Mouse (Mus musculus): ENCODE data around the gene Srbd1. TPM values are rescaled to one million over a fixed set of nuclear protein-coding genes. Genes with fewer than 3 reads are reported as not detected.

Srbd1 gene
- polyA plus RNA-seq, 1 experiment from 2014 or later = 24.2 TPM

DNA sequence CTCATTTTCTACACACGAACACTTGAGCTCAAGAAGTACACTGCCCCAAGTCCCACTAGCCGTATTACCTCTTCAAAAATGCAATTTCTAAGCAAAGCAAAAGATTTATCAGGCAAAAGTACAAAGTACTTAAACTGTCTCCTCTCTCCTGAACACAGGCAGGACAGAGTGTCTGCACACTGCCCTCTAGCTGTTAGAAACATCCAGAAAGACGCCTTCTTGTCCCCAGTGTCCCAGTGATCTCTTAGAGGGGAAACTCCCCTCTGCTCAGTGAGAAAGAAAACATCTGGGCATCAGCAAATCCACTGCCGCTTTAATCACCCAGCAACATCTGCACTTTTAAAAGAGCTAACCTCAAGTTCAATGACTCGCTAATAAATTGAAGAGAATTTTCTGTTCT, 12.4 kb downstream of the Srbd1 start:
- H3K4me1 ChIP-seq = no peaks in the 10 kb centered on the region

DNA sequence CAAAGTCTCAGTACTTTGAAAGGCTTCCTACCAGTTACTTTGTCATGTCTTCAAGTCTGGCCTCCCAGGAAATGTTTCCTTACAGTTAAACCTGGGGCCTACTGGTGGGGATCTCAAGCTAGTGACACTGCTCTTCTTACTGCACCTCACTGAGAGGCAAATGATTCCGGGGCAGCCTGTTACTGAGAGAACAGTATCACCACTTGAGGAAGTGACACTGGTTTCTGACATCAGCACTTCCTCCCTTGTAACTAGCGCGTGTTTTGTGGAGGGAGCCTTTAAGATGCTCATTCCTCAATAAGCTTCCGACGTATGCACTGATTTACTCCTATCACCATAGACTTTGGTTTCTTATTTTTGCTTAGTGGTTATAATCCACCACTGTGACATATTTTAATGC, 16.8 kb downstream of the Srbd1 start:
- H3K27me3 ChIP-seq = no peaks in the 10 kb centered on the region
- H3K4me3 ChIP-seq = no peak overlapping the region
- no peak for ATAC-seq (ENCODE audit: insufficient number of reproducible peaks, insufficient read depth, low FRiP score, low TSS enrichment)
- no peaks in the 10 kb centered on the region for H3K9me3 ChIP-seq
- no peaks in the 10 kb centered on the region for H3K4me1 ChIP-seq
- WGBS = 91% methylated on average over 5 of the region's 5 CpGs
- peaks cover 37% of the 10 kb centered on the region for H3K36me3 ChIP-seq
- no peak overlapping the region for H3K9ac ChIP-seq
- no peak overlapping the region for H3K4me2 ChIP-seq (replicated peaks)
- no peak overlapping the region for H3K27ac ChIP-seq

More for the DNA sequence above, 12.4 kb downstream of the Srbd1 start:
- no peaks in the 10 kb centered on the region for H3K9me3 ChIP-seq
- H3K9ac ChIP-seq = no peak overlapping the region
- H3K27ac ChIP-seq = no peak overlapping the region
- H3K4me3 ChIP-seq = no peak overlapping the region
- WGBS = 67% methylated on average over 5 of the region's 5 CpGs
- H3K4me2 ChIP-seq (replicated peaks) = no peak overlapping the region
- H3K27me3 ChIP-seq = no peaks in the 10 kb centered on the region
- H3K36me3 ChIP-seq = peaks cover 45% of the 10 kb centered on the region
- no peak for ATAC-seq (ENCODE audit: insufficient number of reproducible peaks, insufficient read depth, low FRiP score, low TSS enrichment)

- Histone ChIP-seq H3K4me1 (no peaks in the 10 kb centered on the region), H3K27me3 (no peaks in the 10 kb centered on the region), H3K36me3 (peaks cover 41% of the 10 kb centered on the region), H3K9me3 (no peaks in the 10 kb centered on the region), H3K4me2 (replicated peaks) (no peak overlapping the region), H3K27ac (no peak overlapping the region), H3K4me3 (no peak overlapping the region), H3K9ac (no peak overlapping the region)
- WGBS = 65% methylated on average over 5 of the region's 5 CpGs
- ATAC-seq (ENCODE audit: insufficient number of reproducible peaks, insufficient read depth, low FRiP score, low TSS enrichment) = no peak
Observed at GRCm38 (mm10) chr17:86125908-86126307, 19.1 kb downstream of the Srbd1 start.

DNA sequence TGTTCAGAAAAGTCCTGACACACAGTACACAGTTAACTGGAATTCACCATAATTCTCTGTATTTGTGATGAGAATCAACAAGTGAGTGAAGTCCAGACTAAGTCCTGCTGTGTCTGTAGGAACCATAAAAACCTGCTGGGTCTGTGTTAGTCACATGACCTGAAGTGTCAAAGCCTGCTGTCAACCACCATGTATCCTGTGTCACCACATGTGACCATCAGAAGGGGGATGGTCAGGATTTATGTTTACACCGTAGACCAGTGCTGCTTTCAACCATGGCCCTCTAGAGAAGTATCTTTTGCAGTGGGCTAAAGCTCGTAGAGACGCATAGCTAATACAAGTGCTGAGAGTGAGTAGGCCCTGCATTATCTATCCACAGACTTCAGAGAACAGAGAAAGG, 21.8 kb downstream of the Srbd1 start:
- peaks cover 33% of the 10 kb centered on the region for H3K36me3 ChIP-seq
- H3K9ac ChIP-seq = no peak overlapping the region
- ATAC-seq (ENCODE audit: insufficient number of reproducible peaks, insufficient read depth, low FRiP score, low TSS enrichment) = no peak
- H3K4me3 ChIP-seq = no peak overlapping the region
- no peaks in the 10 kb centered on the region for H3K27me3 ChIP-seq
- 91% methylated on average over 3 of the region's 3 CpGs for WGBS
- no peak overlapping the region for H3K27ac ChIP-seq
- no peak overlapping the region for H3K4me2 ChIP-seq (replicated peaks)
- no peaks in the 10 kb centered on the region for H3K4me1 ChIP-seq
- H3K9me3 ChIP-seq = no peaks in the 10 kb centered on the region

- Histone ChIP-seq H3K4me1 (no peaks in the 10 kb centered on the region), H3K9ac (no peak overlapping the region), H3K27me3 (no peaks in the 10 kb centered on the region), H3K27ac (no peak overlapping the region), H3K9me3 (no peaks in the 10 kb centered on the region), H3K36me3 (0 out of 2 replicates have a peak, but pooled peaks cover 8% of the 10 kb centered on the region), H3K4me2 (replicated peaks) (no peak overlapping the region), H3K4me3 (no peak overlapping the region)
- whole genome bisulfite sequencing = 85% methylated on average over 2 of the region's 2 CpGs
- ATAC-seq (ENCODE audit: insufficient number of reproducible peaks, insufficient read depth, low FRiP score, low TSS enrichment) = no peak
Observed at GRCm38 (mm10) chr17:86096875-86097274, 48.1 kb downstream of the Srbd1 start.

DNA sequence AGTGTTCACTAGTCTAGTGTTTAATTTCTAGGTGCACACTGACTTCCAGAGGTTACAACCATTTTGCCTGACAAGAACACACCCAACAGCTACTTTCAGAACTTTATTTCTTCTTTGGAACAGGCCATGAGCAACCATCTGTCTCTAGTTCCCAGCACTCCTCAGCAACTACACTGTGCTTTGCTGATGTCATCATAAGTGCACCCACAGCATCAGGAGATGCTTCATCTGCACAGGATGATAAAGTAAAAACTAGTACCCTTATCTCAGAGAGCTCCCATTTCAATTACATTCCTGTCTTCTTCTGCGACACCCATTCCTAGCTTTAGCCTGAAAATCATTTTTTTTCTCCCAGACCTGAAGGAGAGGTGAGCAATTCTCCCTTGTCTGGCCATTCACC, 51.9 kb downstream of the Srbd1 start:
- H3K4me3 ChIP-seq = no peak overlapping the region
- no peaks in the 10 kb centered on the region for H3K9me3 ChIP-seq
- H3K9ac ChIP-seq = no peak overlapping the region
- H3K4me2 ChIP-seq (replicated peaks) = no peak overlapping the region
- 91% methylated on average over 1 of the region's 1 CpGs for WGBS
- H3K27ac ChIP-seq = no peak overlapping the region
- H3K36me3 ChIP-seq = 0 out of 2 replicates have a peak, but pooled peaks cover 3% of the 10 kb centered on the region
- no peak for ATAC-seq (ENCODE audit: insufficient number of reproducible peaks, insufficient read depth, low FRiP score, low TSS enrichment)
- H3K4me1 ChIP-seq = peaks cover 8% of the 10 kb centered on the region; the same call in 1 of the 2 replicates
- H3K27me3 ChIP-seq = no peaks in the 10 kb centered on the region

- Histone ChIP-seq H3K27ac (no peak overlapping the region), H3K9ac (no peak overlapping the region), H3K4me1 (peaks cover 8% of the 10 kb centered on the region; the same call in 1 of the 2 replicates), H3K4me2 (replicated peaks) (no peak overlapping the region), H3K27me3 (no peaks in the 10 kb centered on the region), H3K4me3 (no peak overlapping the region), H3K36me3 (0 out of 2 replicates have a peak, but pooled peaks cover 2% of the 10 kb centered on the region), H3K9me3 (no peaks in the 10 kb centered on the region)
- ATAC-seq (ENCODE audit: insufficient number of reproducible peaks, insufficient read depth, low FRiP score, low TSS enrichment) = no peak
- WGBS = 43% methylated on average over 1 of the region's 1 CpGs
Observed at GRCm38 (mm10) chr17:86091631-86092030, 53.3 kb downstream of the Srbd1 start.

DNA sequence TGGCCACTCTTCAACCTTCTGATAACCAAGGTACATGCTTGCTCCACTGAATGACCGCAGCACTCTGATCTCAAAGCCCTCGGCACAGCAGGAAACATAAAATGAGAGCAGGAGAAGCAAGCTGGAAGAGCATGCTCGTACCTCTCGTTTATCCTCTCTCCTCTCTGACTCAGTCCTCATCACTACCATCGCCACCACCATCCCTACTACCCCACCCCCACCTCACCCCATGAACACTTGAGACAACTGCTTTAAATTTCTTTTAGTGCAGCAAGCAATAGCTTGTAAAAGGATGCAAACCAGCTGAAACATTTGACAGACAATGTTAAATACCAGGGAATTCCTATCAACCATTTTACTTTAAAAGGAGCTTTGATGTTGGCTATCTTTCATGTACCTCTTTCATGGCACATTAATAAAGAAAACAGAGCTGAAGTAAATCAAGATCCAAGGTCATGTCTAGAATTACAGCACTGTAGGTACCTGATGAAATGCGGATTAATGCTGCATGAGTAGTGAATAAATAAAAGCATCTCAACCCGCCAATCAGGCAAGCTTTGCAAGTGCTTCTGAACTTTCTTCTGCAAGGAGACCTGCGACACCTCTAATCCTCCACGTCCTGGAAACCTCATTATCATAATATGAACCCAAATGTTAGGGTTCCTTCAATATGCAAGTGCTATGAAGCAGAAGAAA, 54.9 kb downstream of the Srbd1 start:
- H3K27me3 ChIP-seq = no peaks in the 10 kb centered on the region
- peak overlapping the region; percentile 41; the same call in 1 of the 2 replicates for H3K27ac ChIP-seq
- no peak overlapping the region for H3K9ac ChIP-seq
- H3K4me3 ChIP-seq = no peak overlapping the region
- 47% methylated on average over 9 of the region's 9 CpGs for WGBS
- H3K4me2 ChIP-seq (replicated peaks) = no peak overlapping the region
- H3K4me1 ChIP-seq = peaks cover 8% of the 10 kb centered on the region; the same call in 1 of the 2 replicates
- H3K36me3 ChIP-seq = no peaks in the 10 kb centered on the region
- no peak for ATAC-seq (ENCODE audit: insufficient number of reproducible peaks, insufficient read depth, low FRiP score, low TSS enrichment)
- no peaks in the 10 kb centered on the region for H3K9me3 ChIP-seq

GRCm38 (mm10) chr17:86087922-86088321, 57.1 kb downstream of the Srbd1 start:
- Histone ChIP-seq H3K4me3 (no peak overlapping the region), H3K36me3 (no peaks in the 10 kb centered on the region), H3K9ac (no peak overlapping the region), H3K27ac (no peak overlapping the region), H3K4me1 (peaks cover 13% of the 10 kb centered on the region; the same call in 1 of the 2 replicates), H3K27me3 (no peaks in the 10 kb centered on the region), H3K9me3 (no peaks in the 10 kb centered on the region), H3K4me2 (replicated peaks) (no peak overlapping the region)
- WGBS = 93% methylated on average over 9 of the region's 9 CpGs
- no peak for ATAC-seq (ENCODE audit: insufficient number of reproducible peaks, insufficient read depth, low FRiP score, low TSS enrichment)

- Histone ChIP-seq H3K36me3 (no peaks in the 10 kb centered on the region), H3K4me2 (replicated peaks) (no peak overlapping the region), H3K9ac (no peak overlapping the region), H3K4me1 (peaks cover 13% of the 10 kb centered on the region; the same call in 1 of the 2 replicates), H3K27ac (no peak overlapping the region), H3K9me3 (no peaks in the 10 kb centered on the region), H3K4me3 (no peak overlapping the region), H3K27me3 (no peaks in the 10 kb centered on the region)
- WGBS = 80% methylated on average over 4 of the region's 4 CpGs
- no peak for ATAC-seq (ENCODE audit: insufficient number of reproducible peaks, insufficient read depth, low FRiP score, low TSS enrichment)
Observed at GRCm38 (mm10) chr17:86086191-86086590, 58.8 kb downstream of the Srbd1 start.

DNA sequence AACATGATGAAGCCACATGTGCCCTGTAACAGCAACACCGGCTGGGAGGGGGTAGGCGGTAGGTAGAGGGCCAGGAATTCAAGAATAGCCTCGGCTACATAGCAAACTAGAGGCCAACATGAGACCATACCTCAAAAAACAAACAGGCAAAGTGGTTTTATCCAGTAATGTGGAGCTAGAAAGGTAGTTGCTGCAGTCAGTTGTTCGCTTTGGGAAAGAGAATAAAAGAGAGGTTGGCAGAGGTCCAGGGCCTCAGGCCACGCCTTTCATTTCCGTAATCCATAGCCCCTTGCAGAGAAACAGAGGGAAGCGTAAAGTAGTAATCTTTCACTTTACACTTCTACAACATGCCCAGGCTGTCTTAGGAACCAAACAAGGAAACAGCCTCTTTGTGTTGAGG, 61.8 kb downstream of the Srbd1 start:
- 75% methylated on average over 7 of the region's 7 CpGs for WGBS
- Histone ChIP-seq H3K9ac (no peak overlapping the region), H3K27ac (no peak overlapping the region), H3K4me2 (replicated peaks) (no peak overlapping the region), H3K4me3 (no peak overlapping the region), H3K36me3 (0 out of 2 replicates have a peak, but pooled peaks cover 4% of the 10 kb centered on the region), H3K27me3 (no peaks in the 10 kb centered on the region), H3K4me1 (peaks cover 5% of the 10 kb centered on the region; the same call in 1 of the 2 replicates), H3K9me3 (no peaks in the 10 kb centered on the region)
- ATAC-seq (ENCODE audit: insufficient number of reproducible peaks, insufficient read depth, low FRiP score, low TSS enrichment) = no peak

- Histone ChIP-seq H3K36me3 (0 out of 2 replicates have a peak, but pooled peaks cover 4% of the 10 kb centered on the region), H3K4me2 (replicated peaks) (no peak overlapping the region), H3K9ac (no peak overlapping the region), H3K27me3 (no peaks in the 10 kb centered on the region), H3K9me3 (no peaks in the 10 kb centered on the region), H3K27ac (no peak overlapping the region), H3K4me3 (no peak overlapping the region), H3K4me1 (peaks cover 8% of the 10 kb centered on the region; the same call in 1 of the 2 replicates)
- 49% methylated on average over 11 of the region's 11 CpGs for WGBS
- ATAC-seq (ENCODE audit: insufficient number of reproducible peaks, insufficient read depth, low FRiP score, low TSS enrichment) = no peak
Observed at GRCm38 (mm10) chr17:86078060-86078459, 66.9 kb downstream of the Srbd1 start.

All from embryonic facial prominence, embryonic 12.5 days (tissue).